Mouse (Mus musculus): ENCODE results near the gene Zfp341. TPM values are rescaled to one million over a fixed set of nuclear protein-coding genes. Genes with fewer than 3 reads are reported as not detected.
A peak's percentile ranks its signal among the peaks of the same experiment; 100 is the strongest.

Gene Zfp341
- polyA plus RNA-seq, 1 experiment from 2014 or later, result 0.74 TPM

GRCm38 (mm10) chr2:154601324-154601723 is 11.8 kb upstream of the Zfp341 start:
- Histone ChIP-seq H3K4me2 (ENCODE audit: low read depth, low read length) (no peak overlapping the region), H3K27me3 (ENCODE audit: control insufficient read depth, insufficient read depth, low read length) (no peaks in the 10 kb centered on the region), H3K36me3 (ENCODE audit: control insufficient read depth, insufficient read depth) (no peaks in the 10 kb centered on the region), H3K9ac (ENCODE audit: low read length) (no peak overlapping the region), H3K4me1 (ENCODE audit: control insufficient read depth, insufficient read depth, low read length) (peaks cover 10% of the 10 kb centered on the region), H3K4me3 (ENCODE audit: low read length) (no peak overlapping the region), H3K27ac (ENCODE audit: low read length) (no peak overlapping the region), H3K9me3 (replicated peaks; ENCODE audit: control insufficient read depth, low read length) (no peaks in the 10 kb centered on the region)
- ATAC-seq (replicated peaks; ENCODE audit: extremely low read depth, insufficient read depth, low FRiP score), result no peak
- 70% methylated on average over 3 of the region's 3 CpGs for WGBS

- peak overlapping the region; percentile 95 for H3K9ac ChIP-seq (ENCODE audit: low read length)
- ATAC-seq (replicated peaks; ENCODE audit: extremely low read depth, insufficient read depth, low FRiP score), result no peak
- 11% methylated on average over 22 of the region's 22 CpGs for WGBS
Measured at GRCm38 (mm10) chr2:154603007-154603637, 10.0 kb upstream of the Zfp341 start.

GRCm38 (mm10) chr2:154603638-154604153 is 9.4 kb upstream of the Zfp341 start, which contains the start of gene Pxmp4:
Gene Pxmp4, minus strand, starts transcription at chr2:154603708.
- Histone ChIP-seq H3K4me3 (ENCODE audit: low read length) (peak within 1 kb of the TSS; percentile 84), H3K27me3 (ENCODE audit: control insufficient read depth, insufficient read depth, low read length) (no peaks in the 10 kb centered on the region), H3K9ac (ENCODE audit: low read length) (peak within 1 kb of the TSS; percentile 95), H3K36me3 (ENCODE audit: control insufficient read depth, insufficient read depth) (no peaks in the 10 kb centered on the region), H3K27ac (ENCODE audit: low read length) (peak within 1 kb of the TSS; percentile 76), H3K4me1 (ENCODE audit: control insufficient read depth, insufficient read depth, low read length) (peaks cover 10% of the 10 kb centered on the region), H3K4me2 (ENCODE audit: low read depth, low read length) (peak within 1 kb of the TSS; percentile 77), H3K9me3 (replicated peaks; ENCODE audit: control insufficient read depth, low read length) (no peaks in the 10 kb centered on the region)
- 0% methylated on average over 13 of the region's 13 CpGs for WGBS
- ATAC-seq (replicated peaks; ENCODE audit: extremely low read depth, insufficient read depth, low FRiP score), result peak; percentile 100

More at GRCm38 (mm10) chr2:154603007-154603637, 10.0 kb upstream of the Zfp341 start:
- no peaks in the 10 kb centered on the region for H3K36me3 ChIP-seq (ENCODE audit: control insufficient read depth, insufficient read depth)
- H3K9me3 ChIP-seq (replicated peaks; ENCODE audit: control insufficient read depth, low read length), result no peaks in the 10 kb centered on the region
- peaks cover 10% of the 10 kb centered on the region for H3K4me1 ChIP-seq (ENCODE audit: control insufficient read depth, insufficient read depth, low read length)
- H3K4me3 ChIP-seq (ENCODE audit: low read length), result peak overlapping the region; percentile 84
- H3K27me3 ChIP-seq (ENCODE audit: control insufficient read depth, insufficient read depth, low read length), result no peaks in the 10 kb centered on the region
- H3K4me2 ChIP-seq (ENCODE audit: low read depth, low read length), result peak overlapping the region; percentile 77
- peak overlapping the region; percentile 76 for H3K27ac ChIP-seq (ENCODE audit: low read length)

GRCm38 (mm10) chr2:154604156-154604555 is 8.9 kb upstream of the Zfp341 start:
- Histone ChIP-seq H3K27me3 (ENCODE audit: control insufficient read depth, insufficient read depth, low read length) (no peaks in the 10 kb centered on the region), H3K36me3 (ENCODE audit: control insufficient read depth, insufficient read depth) (no peaks in the 10 kb centered on the region), H3K9ac (ENCODE audit: low read length) (peak overlapping the region; percentile 53), H3K4me1 (ENCODE audit: control insufficient read depth, insufficient read depth, low read length) (peaks cover 10% of the 10 kb centered on the region), H3K4me3 (ENCODE audit: low read length) (peak overlapping the region; percentile 84), H3K9me3 (replicated peaks; ENCODE audit: control insufficient read depth, low read length) (no peaks in the 10 kb centered on the region), H3K27ac (ENCODE audit: low read length) (peak overlapping the region; percentile 71), H3K4me2 (ENCODE audit: low read depth, low read length) (peak overlapping the region; percentile 77)
- WGBS, result 24% methylated on average over 7 of the region's 7 CpGs
- ATAC-seq (replicated peaks; ENCODE audit: extremely low read depth, insufficient read depth, low FRiP score), result no peak

GRCm38 (mm10) chr2:154606965-154607364 is 6.1 kb upstream of the Zfp341 start:
- 77% methylated on average over 1 of the region's 1 CpGs for WGBS
- no peak overlapping the region for H3K9ac ChIP-seq (ENCODE audit: low read length)
- no peaks in the 10 kb centered on the region for H3K36me3 ChIP-seq (ENCODE audit: control insufficient read depth, insufficient read depth)
- no peaks in the 10 kb centered on the region for H3K27me3 ChIP-seq (ENCODE audit: control insufficient read depth, insufficient read depth, low read length)
- H3K4me3 ChIP-seq (ENCODE audit: low read length), result no peak overlapping the region
- H3K9me3 ChIP-seq (replicated peaks; ENCODE audit: control insufficient read depth, low read length), result no peaks in the 10 kb centered on the region
- no peak for ATAC-seq (replicated peaks; ENCODE audit: extremely low read depth, insufficient read depth, low FRiP score)
- H3K27ac ChIP-seq (ENCODE audit: low read length), result no peak overlapping the region
- no peak overlapping the region for H3K4me2 ChIP-seq (ENCODE audit: low read depth, low read length)
- peaks cover 10% of the 10 kb centered on the region for H3K4me1 ChIP-seq (ENCODE audit: control insufficient read depth, insufficient read depth, low read length)

GRCm38 (mm10) chr2:154609050-154609767 is 3.9 kb upstream of the Zfp341 start:
- no peak for ATAC-seq (replicated peaks; ENCODE audit: extremely low read depth, insufficient read depth, low FRiP score)
- H3K27ac ChIP-seq (ENCODE audit: low read length), result no peak overlapping the region
- H3K36me3 ChIP-seq (ENCODE audit: control insufficient read depth, insufficient read depth), result no peaks in the 10 kb centered on the region
- H3K9me3 ChIP-seq (replicated peaks; ENCODE audit: control insufficient read depth, low read length), result no peaks in the 10 kb centered on the region
- H3K4me3 ChIP-seq (ENCODE audit: low read length), result no peak overlapping the region
- no peak overlapping the region for H3K4me2 ChIP-seq (ENCODE audit: low read depth, low read length)
- 50% methylated on average over 10 of the region's 10 CpGs for WGBS
- peaks cover 11% of the 10 kb centered on the region for H3K4me1 ChIP-seq (ENCODE audit: control insufficient read depth, insufficient read depth, low read length)
- no peak overlapping the region for H3K9ac ChIP-seq (ENCODE audit: low read length)
- no peaks in the 10 kb centered on the region for H3K27me3 ChIP-seq (ENCODE audit: control insufficient read depth, insufficient read depth, low read length)

GRCm38 (mm10) chr2:154614841-154615576 is 1.9 kb downstream of the Zfp341 start:
- peak overlapping the region; percentile 51 for H3K27ac ChIP-seq (ENCODE audit: low read length)
- peak overlapping the region; percentile 11; the same call in 1 of the 2 replicates for H3K4me3 ChIP-seq (ENCODE audit: low read length)

GRCm38 (mm10) chr2:154615674-154616073 is 2.6 kb downstream of the Zfp341 start:
- Histone ChIP-seq H3K9ac (ENCODE audit: low read length) (no peak overlapping the region), H3K9me3 (replicated peaks; ENCODE audit: control insufficient read depth, low read length) (no peaks in the 10 kb centered on the region), H3K36me3 (ENCODE audit: control insufficient read depth, insufficient read depth) (peaks cover 6% of the 10 kb centered on the region; the same call in 1 of the 2 replicates), H3K27ac (ENCODE audit: low read length) (peak overlapping the region; percentile 51), H3K4me1 (ENCODE audit: control insufficient read depth, insufficient read depth, low read length) (peaks cover 20% of the 10 kb centered on the region), H3K4me3 (ENCODE audit: low read length) (no peak overlapping the region), H3K27me3 (ENCODE audit: control insufficient read depth, insufficient read depth, low read length) (no peaks in the 10 kb centered on the region), H3K4me2 (ENCODE audit: low read depth, low read length) (0 out of 2 replicates have a peak overlapping the region, but pooled peaks have one; percentile 28)
- no peak for ATAC-seq (replicated peaks; ENCODE audit: extremely low read depth, insufficient read depth, low FRiP score)
- whole genome bisulfite sequencing, result 64% methylated on average over 5 of the region's 5 CpGs

More at GRCm38 (mm10) chr2:154614841-154615576, 1.9 kb downstream of the Zfp341 start:
- ATAC-seq (replicated peaks; ENCODE audit: extremely low read depth, insufficient read depth, low FRiP score), result no peak
- no peaks in the 10 kb centered on the region for H3K9me3 ChIP-seq (replicated peaks; ENCODE audit: control insufficient read depth, low read length)
- no peak overlapping the region for H3K9ac ChIP-seq (ENCODE audit: low read length)
- H3K4me2 ChIP-seq (ENCODE audit: low read depth, low read length), result peak overlapping the region; percentile 28
- peaks cover 20% of the 10 kb centered on the region for H3K4me1 ChIP-seq (ENCODE audit: control insufficient read depth, insufficient read depth, low read length)
- 63% methylated on average over 19 of the region's 19 CpGs for WGBS
- peaks cover 6% of the 10 kb centered on the region; the same call in 1 of the 2 replicates for H3K36me3 ChIP-seq (ENCODE audit: control insufficient read depth, insufficient read depth)
- H3K27me3 ChIP-seq (ENCODE audit: control insufficient read depth, insufficient read depth, low read length), result no peaks in the 10 kb centered on the region
